Mouse (Mus musculus): ENCODE data around the gene Akt1. TPM values are rescaled to one million over a fixed set of nuclear protein-coding genes. Genes with fewer than 3 reads are reported as not detected.
A peak's percentile ranks its signal among the peaks of the same experiment; 100 is the strongest.

The Akt1 gene
- 28.3 and 29.1 TPM in 2 replicates for polyA plus RNA-seq (2012; rRNA removed)

- H3K4me3 ChIP-seq (ENCODE audit: control insufficient read depth, low read depth, low read length) = peak within 1 kb of the TSS; percentile 78
- H3K4me1 ChIP-seq (ENCODE audit: control insufficient read depth, insufficient read depth, low read length) = peaks cover 36% of the 10 kb centered on the region
- no peaks in the 10 kb centered on the region for H3K27me3 ChIP-seq (ENCODE audit: control insufficient read depth, insufficient read depth, low read length)
- H3K36me3 ChIP-seq (ENCODE audit: control insufficient read depth, insufficient read depth, low read length) = no peaks in the 10 kb centered on the region
- H3K27ac ChIP-seq (ENCODE audit: control insufficient read depth, insufficient read depth, low read depth, low read length) = peak within 1 kb of the TSS; percentile 78
- TF ChIP-seq POLR2A (IDR thresholded peaks at IDR 0.05; ENCODE audit: control insufficient read depth, low read depth, low read length) = no peak; the same call in 1 of the 2 replicates
- no peak for TF ChIP-seq CTCF (IDR thresholded peaks at IDR 0.05; ENCODE audit: control insufficient read depth, insufficient read depth, insufficient replicate concordance, low read depth, low read length)
Measured at GRCm38 (mm10) chr12:112674132-112675011, at the start of gene Akt1. TSS of gene Akt1 (minus strand) at chr12:112674884.

DNA sequence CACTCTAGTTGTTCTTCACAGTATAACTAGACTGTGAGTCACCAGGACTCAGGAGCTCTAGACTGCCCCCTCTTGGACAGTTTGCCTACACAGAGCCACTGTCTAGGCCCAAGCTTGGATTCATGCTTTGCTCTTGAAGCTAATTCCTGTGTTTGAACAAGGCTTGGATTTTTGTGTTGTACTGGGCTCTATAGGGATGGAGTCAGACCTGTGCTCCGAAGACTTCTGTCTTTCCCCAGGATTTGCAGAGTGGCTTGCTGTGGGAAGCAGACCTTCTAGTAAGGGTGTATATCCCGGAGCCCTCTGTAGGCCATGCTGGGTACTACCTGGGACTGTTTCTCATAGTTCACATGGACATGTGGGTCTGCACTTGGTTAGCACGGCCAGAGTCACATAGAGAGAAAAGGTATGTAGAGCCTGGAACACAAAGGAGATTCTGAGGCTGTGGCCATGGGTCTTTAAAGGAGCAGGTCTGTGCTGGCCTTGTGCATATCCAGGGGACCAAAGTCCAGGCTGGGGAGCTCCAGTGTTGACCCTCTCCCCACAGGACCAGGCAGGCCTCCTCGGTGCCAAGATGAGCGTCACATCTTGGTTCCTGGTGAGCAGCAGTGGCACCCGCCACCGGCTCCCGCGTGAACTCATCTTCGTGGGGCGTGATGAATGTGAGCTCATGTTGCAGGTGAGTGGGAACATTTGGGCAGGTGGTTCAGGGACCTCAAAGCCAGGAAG is 49.6 kb upstream of the Akt1 start:
- Histone ChIP-seq H3K36me3 (ENCODE audit: control insufficient read depth, insufficient read depth, low read length) (no peaks in the 10 kb centered on the region), H3K4me1 (ENCODE audit: control insufficient read depth, insufficient read depth, low read length) (peaks cover 15% of the 10 kb centered on the region), H3K4me3 (ENCODE audit: control insufficient read depth, low read depth, low read length) (no peak overlapping the region), H3K27me3 (ENCODE audit: control insufficient read depth, insufficient read depth, low read length) (no peaks in the 10 kb centered on the region), H3K27ac (ENCODE audit: control insufficient read depth, insufficient read depth, low read depth, low read length) (no peak overlapping the region)
- no peak for TF ChIP-seq POLR2A (IDR thresholded peaks at IDR 0.05; ENCODE audit: control insufficient read depth, low read depth, low read length)
- peak; percentile 28; the same call in 1 of the 2 replicates for TF ChIP-seq CTCF (IDR thresholded peaks at IDR 0.05; ENCODE audit: control insufficient read depth, insufficient read depth, insufficient replicate concordance, low read depth, low read length)

DNA sequence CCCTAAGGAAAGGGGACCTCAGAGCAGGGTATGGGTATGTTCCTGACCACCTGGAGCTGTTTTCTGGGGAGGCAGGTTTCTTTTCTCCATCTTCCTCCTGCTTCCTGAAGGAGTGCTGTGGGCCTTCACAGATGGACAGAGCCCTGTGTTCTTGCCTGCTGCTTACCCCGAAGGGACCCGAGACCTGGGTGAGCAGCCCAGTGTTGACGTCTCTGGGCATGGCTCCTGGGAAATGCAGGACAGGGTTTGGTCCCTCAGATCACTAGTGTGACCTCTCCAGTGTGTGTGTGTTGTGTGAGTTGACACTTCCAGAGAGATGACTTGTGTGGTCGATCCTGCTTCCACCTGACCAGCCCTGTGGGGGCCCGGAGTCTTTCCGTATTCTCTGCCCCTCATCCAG is 48.8 kb upstream of the Akt1 start:
- Histone ChIP-seq H3K4me1 (ENCODE audit: control insufficient read depth, insufficient read depth, low read length) (peaks cover 15% of the 10 kb centered on the region), H3K36me3 (ENCODE audit: control insufficient read depth, insufficient read depth, low read length) (no peaks in the 10 kb centered on the region), H3K27me3 (ENCODE audit: control insufficient read depth, insufficient read depth, low read length) (no peaks in the 10 kb centered on the region), H3K27ac (ENCODE audit: control insufficient read depth, insufficient read depth, low read depth, low read length) (no peak overlapping the region), H3K4me3 (ENCODE audit: control insufficient read depth, low read depth, low read length) (no peak overlapping the region)
- TF ChIP-seq CTCF (IDR thresholded peaks at IDR 0.05; ENCODE audit: control insufficient read depth, insufficient read depth, insufficient replicate concordance, low read depth, low read length) (no peak), POLR2A (IDR thresholded peaks at IDR 0.05; ENCODE audit: control insufficient read depth, low read depth, low read length) (no peak)

GRCm38 (mm10) chr12:112723028-112723330 is 48.3 kb upstream of the Akt1 start:
- no peaks in the 10 kb centered on the region for H3K36me3 ChIP-seq (ENCODE audit: control insufficient read depth, insufficient read depth, low read length)
- peak overlapping the region; percentile 87 for H3K4me3 ChIP-seq (ENCODE audit: control insufficient read depth, low read depth, low read length)
- peaks cover 15% of the 10 kb centered on the region for H3K4me1 ChIP-seq (ENCODE audit: control insufficient read depth, insufficient read depth, low read length)
- TF ChIP-seq CTCF (IDR thresholded peaks at IDR 0.05; ENCODE audit: control insufficient read depth, insufficient read depth, insufficient replicate concordance, low read depth, low read length) = no peak
- no peak for TF ChIP-seq POLR2A (IDR thresholded peaks at IDR 0.05; ENCODE audit: control insufficient read depth, low read depth, low read length)
- no peaks in the 10 kb centered on the region for H3K27me3 ChIP-seq (ENCODE audit: control insufficient read depth, insufficient read depth, low read length)
- H3K27ac ChIP-seq (ENCODE audit: control insufficient read depth, insufficient read depth, low read depth, low read length) = no peak overlapping the region

GRCm38 (mm10) chr12:112722240-112723027 is 47.8 kb upstream of the Akt1 start:
- Histone ChIP-seq H3K36me3 (ENCODE audit: control insufficient read depth, insufficient read depth, low read length) (no peaks in the 10 kb centered on the region), H3K27ac (ENCODE audit: control insufficient read depth, insufficient read depth, low read depth, low read length) (no peak overlapping the region), H3K4me1 (ENCODE audit: control insufficient read depth, insufficient read depth, low read length) (peaks cover 15% of the 10 kb centered on the region), H3K4me3 (ENCODE audit: control insufficient read depth, low read depth, low read length) (peak overlapping the region; percentile 87), H3K27me3 (ENCODE audit: control insufficient read depth, insufficient read depth, low read length) (no peaks in the 10 kb centered on the region)
- TF ChIP-seq POLR2A (IDR thresholded peaks at IDR 0.05; ENCODE audit: control insufficient read depth, low read depth, low read length) (no peak), CTCF (IDR thresholded peaks at IDR 0.05; ENCODE audit: control insufficient read depth, insufficient read depth, insufficient replicate concordance, low read depth, low read length) (no peak)

- Histone ChIP-seq H3K4me3 (ENCODE audit: control insufficient read depth, low read depth, low read length) (peak overlapping the region; percentile 87), H3K36me3 (ENCODE audit: control insufficient read depth, insufficient read depth, low read length) (no peaks in the 10 kb centered on the region), H3K27ac (ENCODE audit: control insufficient read depth, insufficient read depth, low read depth, low read length) (peak overlapping the region; percentile 85), H3K27me3 (ENCODE audit: control insufficient read depth, insufficient read depth, low read length) (no peaks in the 10 kb centered on the region), H3K4me1 (ENCODE audit: control insufficient read depth, insufficient read depth, low read length) (peaks cover 15% of the 10 kb centered on the region)
- no peak for TF ChIP-seq POLR2A (IDR thresholded peaks at IDR 0.05; ENCODE audit: control insufficient read depth, low read depth, low read length)
- TF ChIP-seq CTCF (IDR thresholded peaks at IDR 0.05; ENCODE audit: control insufficient read depth, insufficient read depth, insufficient replicate concordance, low read depth, low read length) = no peak
Measured at GRCm38 (mm10) chr12:112721424-112722239, 46.9 kb upstream of the Akt1 start.

Measured in testis, adult 2 months (tissue).